Mouse (Mus musculus): Measurements from ENCODE around the gene Dusp7. TPM values are rescaled to one million over a fixed set of nuclear protein-coding genes. Genes with fewer than 3 reads are reported as not detected.

Gene Dusp7
- total RNA-seq, 1 experiment = 4.5 TPM

DNA sequence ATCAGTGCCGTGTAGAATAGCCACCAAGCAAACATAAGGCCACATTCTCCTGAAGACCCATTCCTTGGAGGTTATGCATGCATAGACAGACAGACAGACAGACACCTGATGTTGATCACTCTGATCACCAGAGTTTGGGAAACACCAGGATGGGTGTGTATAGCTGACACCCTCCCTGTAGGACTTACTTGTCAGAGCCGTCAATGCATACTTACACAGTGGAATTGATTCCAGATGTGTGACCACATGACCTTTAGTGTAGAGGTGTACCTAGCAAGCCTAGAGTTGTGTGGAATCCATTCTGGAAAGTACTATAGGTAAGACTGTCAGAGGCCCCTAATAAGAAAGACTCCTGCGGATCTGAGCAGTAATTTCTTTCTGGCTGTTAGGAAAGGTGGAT is 11.3 kb upstream of the Dusp7 start:
- no peak overlapping the region for H3K4me3 ChIP-seq (ENCODE audit: insufficient read depth in 1 of 2, low read depth in 1 of 2, low read length in 2 of 2, poor library complexity in 1 of 2, severe bottlenecking in 1 of 2)
- H3K9ac ChIP-seq (ENCODE audit: insufficient read depth, low read depth, low read length, poor library complexity, severe bottlenecking) = no peak overlapping the region
- H3K4me1 ChIP-seq (ENCODE audit: control insufficient read depth in 2 of 2, insufficient read depth in 2 of 2, low read length in 2 of 2, poor library complexity in 1 of 2) = no peaks in the 10 kb centered on the region; a peak in 1 of 4 replicates
- in situ Hi-C loops (cut with MboI; ENCODE audit: low sequenced_read_pairs in 2 of 2, unreplicated experiment in 2 of 2) = no loop called here
- H3K9me3 ChIP-seq (ENCODE audit: control insufficient read depth, insufficient read depth, low read depth, low read length) = no peaks in the 10 kb centered on the region
- DNase-seq (ENCODE audit: low read depth, low spot score) = no peak
- no peak overlapping the region for H3K27ac ChIP-seq (ENCODE audit: insufficient read depth, low read depth, low read length, poor library complexity, severe bottlenecking)
- H3K36me3 ChIP-seq (ENCODE audit: control insufficient read depth, insufficient read depth, low read length, poor library complexity, severe bottlenecking) = no peaks in the 10 kb centered on the region
- TF ChIP-seq MAFK (IDR thresholded peaks at IDR 0.05; ENCODE audit: insufficient read depth, low read depth, low read length) (no peak), HCFC1 (IDR thresholded peaks at IDR 0.05; ENCODE audit: borderline replicate concordance, insufficient read depth, low read length) (no peak), ZC3H11A (IDR thresholded peaks at IDR 0.05; ENCODE audit: borderline replicate concordance, low read depth, low read length) (no peak), ZNF384 (IDR thresholded peaks at IDR 0.05; ENCODE audit: low read depth, low read length) (no peak), CHD2 (IDR thresholded peaks at IDR 0.05; ENCODE audit: low read depth, low read length) (no peak)

DNA sequence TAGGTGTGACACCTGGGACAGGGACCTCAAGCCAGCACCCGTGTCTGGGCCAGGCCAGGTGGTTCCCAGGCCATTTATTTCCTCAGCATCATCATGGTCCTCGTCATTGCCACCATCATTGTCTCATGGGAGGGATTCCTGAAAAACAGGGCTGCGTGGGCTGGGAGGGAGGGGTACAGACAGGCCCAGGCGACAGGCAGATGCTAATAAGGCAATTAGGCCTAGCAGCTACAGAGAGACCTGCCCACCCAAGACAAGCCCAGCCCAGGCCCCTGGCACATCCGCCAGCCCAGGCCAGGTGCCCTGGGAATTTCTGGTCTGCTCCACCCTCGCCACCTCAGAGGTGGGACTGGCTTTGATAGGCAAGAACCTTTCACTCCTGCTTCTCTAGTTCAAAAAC is 9.1 kb upstream of the Dusp7 start:
- in situ Hi-C loops (cut with MboI; ENCODE audit: low sequenced_read_pairs in 2 of 2, unreplicated experiment in 2 of 2) = no loop called here
- Histone ChIP-seq H3K36me3 (ENCODE audit: control insufficient read depth, insufficient read depth, low read length, poor library complexity, severe bottlenecking) (no peaks in the 10 kb centered on the region), H3K9ac (ENCODE audit: insufficient read depth, low read depth, low read length, poor library complexity, severe bottlenecking) (no peak overlapping the region), H3K4me3 (ENCODE audit: insufficient read depth in 1 of 2, low read depth in 1 of 2, low read length in 2 of 2, poor library complexity in 1 of 2, severe bottlenecking in 1 of 2) (no peak overlapping the region), H3K27ac (ENCODE audit: insufficient read depth, low read depth, low read length, poor library complexity, severe bottlenecking) (no peak overlapping the region), H3K4me1 (ENCODE audit: control insufficient read depth in 2 of 2, insufficient read depth in 2 of 2, low read length in 2 of 2, poor library complexity in 1 of 2) (no peaks in the 10 kb centered on the region), H3K9me3 (ENCODE audit: control insufficient read depth, insufficient read depth, low read depth, low read length) (no peaks in the 10 kb centered on the region)
- no peak for DNase-seq (ENCODE audit: low read depth, low spot score)
- TF ChIP-seq CHD2 (IDR thresholded peaks at IDR 0.05; ENCODE audit: low read depth, low read length) = no peak
- TF ChIP-seq MAFK (IDR thresholded peaks at IDR 0.05; ENCODE audit: insufficient read depth, low read depth, low read length) = no peak
- TF ChIP-seq ZC3H11A (IDR thresholded peaks at IDR 0.05; ENCODE audit: borderline replicate concordance, low read depth, low read length) = no peak
- no peak for TF ChIP-seq HCFC1 (IDR thresholded peaks at IDR 0.05; ENCODE audit: borderline replicate concordance, insufficient read depth, low read length)

DNA sequence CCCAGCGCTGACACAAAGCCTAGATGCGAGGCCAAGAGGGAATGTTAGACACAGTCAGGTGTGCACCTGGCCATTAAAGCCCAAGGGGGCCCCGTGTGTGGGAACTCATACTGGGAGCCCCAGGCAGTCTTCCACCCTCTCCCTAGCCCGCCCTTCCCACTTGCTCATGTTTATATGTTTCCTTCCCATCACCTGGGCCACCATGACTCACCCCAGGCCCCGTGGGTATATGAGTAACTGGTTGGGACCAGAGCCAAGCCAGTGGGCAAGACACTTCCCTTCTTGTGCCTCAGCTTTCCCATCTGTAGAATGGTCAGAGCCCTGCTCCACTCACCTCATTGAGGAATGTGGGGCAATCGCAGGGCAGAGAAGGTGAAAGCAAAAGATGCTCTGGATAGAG is 7.3 kb upstream of the Dusp7 start:
- TF ChIP-seq ZC3H11A (IDR thresholded peaks at IDR 0.05; ENCODE audit: borderline replicate concordance, low read depth, low read length) (no peak), ZNF384 (IDR thresholded peaks at IDR 0.05; ENCODE audit: low read depth, low read length) (no peak), CHD2 (IDR thresholded peaks at IDR 0.05; ENCODE audit: low read depth, low read length) (no peak), MAFK (IDR thresholded peaks at IDR 0.05; ENCODE audit: insufficient read depth, low read depth, low read length) (no peak), HCFC1 (IDR thresholded peaks at IDR 0.05; ENCODE audit: borderline replicate concordance, insufficient read depth, low read length) (no peak)
- H3K4me3 ChIP-seq (ENCODE audit: insufficient read depth in 1 of 2, low read depth in 1 of 2, low read length in 2 of 2, poor library complexity in 1 of 2, severe bottlenecking in 1 of 2) = no peak overlapping the region
- no peak overlapping the region for H3K9ac ChIP-seq (ENCODE audit: insufficient read depth, low read depth, low read length, poor library complexity, severe bottlenecking)
- H3K36me3 ChIP-seq (ENCODE audit: control insufficient read depth, insufficient read depth, low read length, poor library complexity, severe bottlenecking) = no peaks in the 10 kb centered on the region
- in situ Hi-C loops (cut with MboI; ENCODE audit: low sequenced_read_pairs in 2 of 2, unreplicated experiment in 2 of 2) = no loop called here
- H3K9me3 ChIP-seq (ENCODE audit: control insufficient read depth, insufficient read depth, low read depth, low read length) = no peaks in the 10 kb centered on the region
- no peak overlapping the region for H3K27ac ChIP-seq (ENCODE audit: insufficient read depth, low read depth, low read length, poor library complexity, severe bottlenecking)
- DNase-seq (ENCODE audit: low read depth, low spot score) = no peak
- H3K4me1 ChIP-seq (ENCODE audit: control insufficient read depth in 2 of 2, insufficient read depth in 2 of 2, low read length in 2 of 2, poor library complexity in 1 of 2) = no peaks in the 10 kb centered on the region

DNA sequence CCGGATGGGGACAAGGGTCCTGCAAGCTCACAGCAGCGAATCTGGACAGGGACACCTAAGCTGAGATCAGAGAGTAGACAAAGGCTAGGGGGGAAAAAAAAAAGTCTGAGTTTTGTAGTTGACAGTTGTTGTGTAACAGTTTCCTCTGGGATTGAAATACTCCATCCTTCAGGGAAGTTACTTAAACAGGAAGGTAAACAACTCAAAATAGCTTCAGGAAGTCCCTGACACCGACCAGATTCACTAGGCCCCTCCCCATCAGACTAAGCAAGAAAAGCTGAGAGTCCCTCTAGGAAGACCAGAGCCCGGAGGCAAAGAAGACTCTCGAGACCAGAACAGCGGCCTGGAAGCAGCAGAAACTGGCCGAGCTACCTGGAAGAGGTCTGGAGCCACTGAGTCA is 3.1 kb upstream of the Dusp7 start:
- no peak overlapping the region for H3K27ac ChIP-seq (ENCODE audit: insufficient read depth, low read depth, low read length, poor library complexity, severe bottlenecking)
- TF ChIP-seq HCFC1 (IDR thresholded peaks at IDR 0.05; ENCODE audit: borderline replicate concordance, insufficient read depth, low read length) (no peak), MAFK (IDR thresholded peaks at IDR 0.05; ENCODE audit: insufficient read depth, low read depth, low read length) (no peak), CHD2 (IDR thresholded peaks at IDR 0.05; ENCODE audit: low read depth, low read length) (no peak)
- in situ Hi-C loops (cut with MboI; ENCODE audit: low sequenced_read_pairs in 2 of 2, unreplicated experiment in 2 of 2) = no loop called here
- DNase-seq (ENCODE audit: low read depth, low spot score) = no peak
- H3K4me3 ChIP-seq (ENCODE audit: insufficient read depth in 1 of 2, low read depth in 1 of 2, low read length in 2 of 2, poor library complexity in 1 of 2, severe bottlenecking in 1 of 2) = no peak overlapping the region
- H3K36me3 ChIP-seq (ENCODE audit: control insufficient read depth, insufficient read depth, low read length, poor library complexity, severe bottlenecking) = no peaks in the 10 kb centered on the region
- H3K4me1 ChIP-seq (ENCODE audit: control insufficient read depth in 2 of 2, insufficient read depth in 2 of 2, low read length in 2 of 2, poor library complexity in 1 of 2) = peaks cover 0 to 2% of the 10 kb centered on the region in 2 experiments; a peak in 2 of 4 replicates
- no peaks in the 10 kb centered on the region for H3K9me3 ChIP-seq (ENCODE audit: control insufficient read depth, insufficient read depth, low read depth, low read length)
- H3K9ac ChIP-seq (ENCODE audit: insufficient read depth, low read depth, low read length, poor library complexity, severe bottlenecking) = no peak overlapping the region

DNA sequence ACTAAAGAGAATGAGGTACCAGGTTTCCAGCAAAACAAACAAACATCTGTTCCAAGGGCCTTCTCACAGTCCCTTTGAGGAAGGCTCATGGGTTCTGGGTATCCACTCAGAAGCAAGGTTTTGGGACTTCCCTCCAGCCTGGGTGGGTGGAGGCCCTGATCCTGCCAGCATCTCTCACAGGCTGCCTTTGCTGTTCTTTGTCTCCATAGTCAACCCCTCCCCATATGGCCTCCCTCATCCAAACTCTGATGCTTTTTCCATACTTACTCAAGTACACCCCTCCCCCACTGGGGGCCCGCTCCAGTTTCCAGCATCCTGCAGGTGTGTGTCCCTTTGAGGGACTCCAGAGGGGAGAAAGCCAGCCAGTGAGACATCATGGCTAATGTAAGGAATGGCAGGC is 2.2 kb upstream of the Dusp7 start:
- Histone ChIP-seq H3K27ac (ENCODE audit: insufficient read depth, low read depth, low read length, poor library complexity, severe bottlenecking) (no peak overlapping the region), H3K4me1 (ENCODE audit: control insufficient read depth in 2 of 2, insufficient read depth in 2 of 2, low read length in 2 of 2, poor library complexity in 1 of 2) (peaks cover 0 to 4% of the 10 kb centered on the region in 2 experiments; a peak in 2 of 4 replicates)
- in situ Hi-C loops (cut with MboI; ENCODE audit: low sequenced_read_pairs in 2 of 2, unreplicated experiment in 2 of 2) = no loop called here

More for the DNA sequence above, 2.2 kb upstream of the Dusp7 start:
- H3K9me3 ChIP-seq (ENCODE audit: control insufficient read depth, insufficient read depth, low read depth, low read length) = no peaks in the 10 kb centered on the region
- DNase-seq (ENCODE audit: low read depth, low spot score) = no peak
- H3K36me3 ChIP-seq (ENCODE audit: control insufficient read depth, insufficient read depth, low read length, poor library complexity, severe bottlenecking) = peaks cover 5% of the 10 kb centered on the region; the same call in 1 of the 2 replicates
- H3K4me3 ChIP-seq (ENCODE audit: insufficient read depth in 1 of 2, low read depth in 1 of 2, low read length in 2 of 2, poor library complexity in 1 of 2, severe bottlenecking in 1 of 2) = no peak overlapping the region
- no peak overlapping the region for H3K9ac ChIP-seq (ENCODE audit: insufficient read depth, low read depth, low read length, poor library complexity, severe bottlenecking)
- TF ChIP-seq CHD2 (IDR thresholded peaks at IDR 0.05; ENCODE audit: low read depth, low read length) (no peak), HCFC1 (IDR thresholded peaks at IDR 0.05; ENCODE audit: borderline replicate concordance, insufficient read depth, low read length) (no peak), MAFK (IDR thresholded peaks at IDR 0.05; ENCODE audit: insufficient read depth, low read depth, low read length) (no peak), ZNF384 (IDR thresholded peaks at IDR 0.05; ENCODE audit: low read depth, low read length) (no peak), ZC3H11A (IDR thresholded peaks at IDR 0.05; ENCODE audit: borderline replicate concordance, low read depth, low read length) (no peak)
